Mouse (Mus musculus) hindbrain, embryonic 11.5 days (tissue): ENCODE data around the gene Chst11. TPM values are rescaled to one million over a fixed set of nuclear protein-coding genes. Genes with fewer than 3 reads are reported as not detected.

Source experiments
- ATAC-seq: fragments of 200-750 bp; cut with Nextera tagmentation; 2 replicates; pipeline ENCODE4 v1.8.0; 2017; ENCODE audit warnings: mild to moderate bottlenecking, moderate TSS enrichment, moderate library complexity; ENCODE audit not compliant: low FRiP score
- DNase-seq: peaks from one replicate; pipeline ENCODE4 v3.0.0-alpha.2; 2015; ENCODE audit warnings: low spot score
- H3K27ac ChIP-seq: fragments of 300-500 bp; sonication (generic); 2 replicates; pipeline ENCODE4 v1.5.1; 2014; ENCODE audit warnings: mild to moderate bottlenecking, low read depth, low read length
- H3K27me3 ChIP-seq: fragments of 300-500 bp; sonication (generic); 2 replicates; pipeline ENCODE4 v1.6.1; 2014; ENCODE audit warnings: mild to moderate bottlenecking, low read length, moderate library complexity, mixed read lengths; ENCODE audit not compliant: control insufficient read depth, insufficient read depth
- H3K36me3 ChIP-seq: fragments of 300-500 bp; sonication (generic); 2 replicates; pipeline ENCODE4 v1.6.1; 2014; ENCODE audit warnings: mild to moderate bottlenecking, low read length, moderate library complexity, mixed read lengths; ENCODE audit not compliant: control insufficient read depth, insufficient read depth
- H3K4me1 ChIP-seq: fragments of 300-500 bp; sonication (generic); replicated peaks from 2 replicates; pipeline ENCODE4 v1.6.1; 2014; ENCODE audit warnings: low read length, mixed read lengths; ENCODE audit not compliant: control insufficient read depth, insufficient read depth
- H3K4me2 ChIP-seq: fragments of 300-500 bp; sonication (generic); replicated peaks from 2 replicates; pipeline ENCODE4 v1.6.1; 2014; ENCODE audit warnings: mild to moderate bottlenecking, low read depth, low read length
- H3K4me3 ChIP-seq: fragments of 300-500 bp; sonication (generic); 2 replicates; pipeline ENCODE4 v1.5.1; 2014; ENCODE audit warnings: low read depth, low read length
- H3K9ac ChIP-seq: fragments of 300-500 bp; sonication (generic); 2 replicates; pipeline ENCODE4 v1.6.1; 2014; ENCODE audit warnings: low read depth, low read length
- H3K9me3 ChIP-seq: fragments of 300-500 bp; sonication (generic); 2 replicates; pipeline ENCODE4 v1.6.1; 2016; ENCODE audit warnings: low read length; ENCODE audit not compliant: control insufficient read depth
- WGBS: fragments of 180-500 bp; shearing (Covaris S2); extraction: QIAGEN DNeasy Blood & Tissue Kit; methylation state at CpG from one replicate; pipeline ENCODE4 v1.1.7; 2014; 5-methylcytosine and 5-hydroxymethylcytosine counted together
- polyA plus RNA-seq: library from polyadenylated mRNA; unstranded; fragments of >200 nt; fragmentation: Nextera tagmentation; extraction: Ambion mirVana; gene quantifications from 2 replicates; pipeline ENCODE4 v1.2.1, GENCODE M21; 2014

Gene Chst11
- polyA plus RNA-seq, 1 experiment from 2014 or later = 2.3 TPM

DNA sequence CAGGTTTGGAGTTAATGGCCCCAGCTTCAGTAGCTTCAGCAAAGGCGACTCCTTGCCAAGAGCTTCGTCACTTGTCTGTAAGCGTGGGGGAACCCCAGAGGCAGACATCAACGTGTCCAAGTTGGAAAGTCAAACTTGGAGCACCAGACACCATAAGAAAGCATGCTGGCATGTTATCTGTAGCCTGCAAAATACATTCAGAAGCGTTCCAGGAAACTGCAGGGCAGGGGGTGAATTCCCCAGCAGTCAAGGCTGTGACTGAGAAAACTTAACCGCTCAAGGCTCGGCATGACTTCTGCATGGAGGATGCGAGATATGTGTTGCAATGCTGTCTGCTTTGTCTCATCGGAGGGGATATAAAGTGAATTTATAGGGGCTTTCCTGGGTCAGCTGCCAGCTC lies 98.6 kb downstream of the Chst11 start:
- H3K9ac ChIP-seq = no peak overlapping the region
- no peak overlapping the region for H3K4me2 ChIP-seq
- H3K4me1 ChIP-seq = peaks cover 11% of the 10 kb centered on the region; the same call in 1 of the 2 replicates
- no peak for ATAC-seq
- H3K36me3 ChIP-seq = no peaks in the 10 kb centered on the region
- no peaks in the 10 kb centered on the region for H3K9me3 ChIP-seq
- no peaks in the 10 kb centered on the region for H3K27me3 ChIP-seq
- WGBS = 71% methylated on average over 9 of the region's 9 CpGs
- DNase-seq = no peak
- no peak overlapping the region for H3K4me3 ChIP-seq
- no peak overlapping the region for H3K27ac ChIP-seq

DNA sequence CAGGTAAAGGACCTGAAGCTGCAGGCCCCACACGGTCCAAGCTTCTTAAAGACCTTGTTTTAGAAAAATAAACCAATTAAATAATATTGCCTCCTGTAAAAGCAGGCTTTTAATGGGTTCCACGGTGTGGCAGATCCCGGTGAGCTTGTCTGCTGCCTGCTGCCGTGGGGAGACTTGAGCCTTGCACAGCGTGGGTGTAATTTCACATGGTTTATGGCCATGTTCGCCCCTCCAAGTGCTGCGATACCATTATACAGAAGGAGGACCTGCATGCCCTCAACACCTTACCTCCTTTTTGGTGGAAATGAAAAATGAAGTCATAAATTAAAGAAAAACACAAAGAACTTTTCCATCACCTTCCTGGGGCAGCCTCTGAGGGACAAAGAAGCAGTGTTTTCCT lies 103.0 kb downstream of the Chst11 start:
- no peak overlapping the region for H3K4me2 ChIP-seq
- ATAC-seq (no peak), DNase-seq (no peak)
- H3K27ac ChIP-seq = no peak overlapping the region
- H3K27me3 ChIP-seq = no peaks in the 10 kb centered on the region
- no peak overlapping the region for H3K9ac ChIP-seq
- WGBS = 73% methylated on average over 7 of the region's 7 CpGs
- no peaks in the 10 kb centered on the region for H3K36me3 ChIP-seq
- no peaks in the 10 kb centered on the region for H3K9me3 ChIP-seq
- no peak overlapping the region for H3K4me3 ChIP-seq
- peaks cover 4% of the 10 kb centered on the region; the same call in 1 of the 2 replicates for H3K4me1 ChIP-seq

GRCm38 (mm10) chr10:83088826-83089225 lies 103.5 kb downstream of the Chst11 start:
- H3K4me2 ChIP-seq = no peak overlapping the region
- H3K27ac ChIP-seq = no peak overlapping the region
- 26% methylated on average over 2 of the region's 2 CpGs for WGBS
- H3K9me3 ChIP-seq = no peaks in the 10 kb centered on the region
- no peak overlapping the region for H3K9ac ChIP-seq
- no peak for DNase-seq
- H3K27me3 ChIP-seq = no peaks in the 10 kb centered on the region
- H3K4me1 ChIP-seq = peaks cover 4% of the 10 kb centered on the region; the same call in 1 of the 2 replicates
- no peak for ATAC-seq
- no peak overlapping the region for H3K4me3 ChIP-seq
- no peaks in the 10 kb centered on the region for H3K36me3 ChIP-seq

DNA sequence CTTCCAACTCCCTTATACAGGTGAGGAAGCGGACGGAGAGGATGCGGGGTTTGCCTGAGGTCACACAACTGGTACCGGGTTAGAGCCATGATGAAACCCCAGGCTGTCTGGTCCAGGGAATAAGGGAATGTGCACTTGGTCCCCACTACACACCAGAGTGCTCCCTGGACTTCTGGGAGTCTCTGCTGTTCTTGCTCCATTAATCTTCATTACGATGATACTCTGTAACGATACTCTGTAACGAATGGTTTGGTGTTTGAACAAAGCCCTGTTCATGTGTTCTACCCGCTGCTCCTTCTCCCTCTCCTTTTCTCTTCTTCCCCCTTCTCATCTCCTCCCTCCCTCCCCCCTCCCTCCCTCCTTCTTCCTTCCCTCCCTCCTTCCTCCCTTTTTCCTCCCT lies 104.9 kb downstream of the Chst11 start:
- WGBS = 69% methylated on average over 8 of the region's 8 CpGs

GRCm38 (mm10) chr10:83093705-83094104 lies 108.4 kb downstream of the Chst11 start:
- Histone ChIP-seq H3K9me3 (no peaks in the 10 kb centered on the region), H3K27me3 (no peaks in the 10 kb centered on the region), H3K27ac (no peak overlapping the region), H3K4me1 (no peaks in the 10 kb centered on the region; the same call in 1 of the 2 replicates), H3K9ac (no peak overlapping the region), H3K4me2 (no peak overlapping the region), H3K4me3 (no peak overlapping the region), H3K36me3 (no peaks in the 10 kb centered on the region)
- ATAC-seq (no peak), DNase-seq (no peak)
- 89% methylated on average over 6 of the region's 6 CpGs for WGBS

More for the DNA sequence above, 104.9 kb downstream of the Chst11 start:
- no peak overlapping the region for H3K9ac ChIP-seq
- ATAC-seq = peak; percentile 31; the same call in 1 of the 2 replicates
- no peaks in the 10 kb centered on the region; the same call in 1 of the 2 replicates for H3K4me1 ChIP-seq
- H3K9me3 ChIP-seq = no peaks in the 10 kb centered on the region
- no peak overlapping the region for H3K4me3 ChIP-seq
- H3K27ac ChIP-seq = no peak overlapping the region
- no peak for DNase-seq
- no peak overlapping the region for H3K4me2 ChIP-seq
- no peaks in the 10 kb centered on the region for H3K36me3 ChIP-seq
- no peaks in the 10 kb centered on the region for H3K27me3 ChIP-seq

DNA sequence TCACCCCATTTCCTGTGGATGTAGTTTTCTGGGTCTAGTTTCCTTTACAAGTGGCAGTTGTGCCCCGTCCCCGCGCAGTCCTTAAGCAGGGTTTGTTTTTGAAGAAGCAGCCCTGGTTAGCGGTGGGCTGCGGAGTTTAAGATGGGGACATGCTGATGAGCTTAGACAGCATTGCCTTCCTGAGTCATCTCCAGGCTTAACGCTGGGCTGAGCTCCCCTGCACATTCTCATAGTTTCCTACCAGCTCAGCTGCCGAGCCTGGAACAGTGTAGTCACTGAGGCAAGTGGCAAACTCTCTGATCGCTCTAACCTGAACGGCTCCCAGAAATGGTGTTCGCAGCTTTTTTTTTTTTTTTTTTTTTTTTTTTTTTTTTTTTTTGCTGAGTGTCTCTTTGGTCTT lies 109.0 kb downstream of the Chst11 start:
- 83% methylated on average over 10 of the region's 10 CpGs for WGBS
- no peaks in the 10 kb centered on the region for H3K36me3 ChIP-seq
- no peaks in the 10 kb centered on the region for H3K9me3 ChIP-seq
- no peak overlapping the region for H3K4me2 ChIP-seq
- H3K4me1 ChIP-seq = no peaks in the 10 kb centered on the region
- DNase-seq (no peak), ATAC-seq (no peak)
- H3K4me3 ChIP-seq = no peak overlapping the region
- no peak overlapping the region for H3K27ac ChIP-seq
- no peak overlapping the region for H3K9ac ChIP-seq
- H3K27me3 ChIP-seq = no peaks in the 10 kb centered on the region

DNA sequence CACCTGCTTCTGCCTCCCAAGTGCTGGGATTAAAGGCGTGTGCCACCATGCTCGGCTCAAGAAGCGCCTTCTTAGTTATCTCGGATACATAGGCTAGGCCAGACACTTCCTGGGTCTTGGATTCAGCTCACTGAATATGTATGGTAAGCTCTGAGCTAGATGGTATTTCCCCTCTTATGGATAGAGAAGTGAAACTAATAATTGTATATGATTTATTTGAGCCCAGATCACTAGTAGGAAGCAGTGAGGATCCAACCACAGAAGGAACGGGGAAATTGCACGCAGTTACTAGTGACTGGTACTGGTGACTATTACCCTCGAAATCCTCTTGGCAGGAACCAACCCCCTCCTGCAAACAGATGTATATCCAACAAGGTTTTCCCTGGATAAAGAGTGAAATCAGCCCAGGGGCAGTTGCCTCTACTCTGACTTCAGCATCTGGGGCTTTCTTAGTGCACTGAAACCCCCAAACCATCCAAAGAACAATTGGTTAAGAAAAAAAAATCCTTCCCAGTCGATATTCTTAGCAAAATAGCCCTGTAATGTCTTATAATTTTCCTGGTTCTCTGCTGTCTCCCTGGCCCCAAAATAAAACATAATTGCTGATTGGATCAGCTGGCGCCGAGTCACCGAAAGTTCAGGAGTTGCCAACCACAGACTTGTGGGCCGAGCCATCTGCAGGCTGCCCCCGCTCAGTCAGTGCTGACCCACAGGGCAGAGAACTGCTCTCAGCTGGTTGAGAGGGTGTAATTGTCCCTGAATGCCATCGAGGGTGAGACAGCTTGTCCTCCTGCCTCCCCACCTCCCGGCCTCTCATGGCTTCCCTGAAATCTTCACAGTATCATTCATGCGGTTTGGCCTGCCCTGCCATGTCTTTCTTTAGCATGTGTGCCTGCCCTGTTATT lies 109.8 kb downstream of the Chst11 start:
- WGBS = 86% methylated on average over 16 of the region's 16 CpGs

DNA sequence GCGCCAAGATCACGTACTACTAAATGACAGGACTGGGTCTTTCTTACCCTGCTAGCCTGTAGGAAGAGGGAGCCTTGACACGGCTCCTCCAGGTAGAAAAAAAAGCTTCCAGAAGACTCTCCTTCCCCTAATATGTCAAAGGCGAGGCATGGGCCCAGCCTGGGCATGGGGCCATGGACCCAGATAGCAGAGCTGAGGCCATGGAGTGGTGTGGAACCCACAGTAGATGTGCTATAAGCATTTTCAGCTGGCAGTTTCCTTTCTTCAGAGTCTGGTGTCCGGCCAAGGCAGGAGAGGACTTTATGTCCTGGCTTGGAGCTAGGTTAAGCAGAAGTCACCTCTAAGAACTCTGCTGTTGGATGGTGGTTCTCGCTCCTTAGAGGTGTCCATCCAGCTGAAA lies 111.0 kb downstream of the Chst11 start:
- no peaks in the 10 kb centered on the region for H3K4me1 ChIP-seq
- no peak overlapping the region for H3K4me3 ChIP-seq
- no peak overlapping the region for H3K27ac ChIP-seq
- DNase-seq (no peak), ATAC-seq (no peak)
- H3K27me3 ChIP-seq = no peaks in the 10 kb centered on the region
- WGBS = 93% methylated on average over 6 of the region's 6 CpGs
- no peaks in the 10 kb centered on the region for H3K36me3 ChIP-seq
- H3K9me3 ChIP-seq = no peaks in the 10 kb centered on the region
- H3K4me2 ChIP-seq = no peak overlapping the region
- H3K9ac ChIP-seq = no peak overlapping the region

More for the DNA sequence above, 109.8 kb downstream of the Chst11 start:
- Histone ChIP-seq H3K4me1 (no peaks in the 10 kb centered on the region), H3K9ac (no peak overlapping the region), H3K27me3 (no peaks in the 10 kb centered on the region), H3K27ac (no peak overlapping the region), H3K36me3 (no peaks in the 10 kb centered on the region), H3K9me3 (no peaks in the 10 kb centered on the region), H3K4me3 (no peak overlapping the region), H3K4me2 (no peak overlapping the region)
- DNase-seq (no peak), ATAC-seq (no peak)

DNA sequence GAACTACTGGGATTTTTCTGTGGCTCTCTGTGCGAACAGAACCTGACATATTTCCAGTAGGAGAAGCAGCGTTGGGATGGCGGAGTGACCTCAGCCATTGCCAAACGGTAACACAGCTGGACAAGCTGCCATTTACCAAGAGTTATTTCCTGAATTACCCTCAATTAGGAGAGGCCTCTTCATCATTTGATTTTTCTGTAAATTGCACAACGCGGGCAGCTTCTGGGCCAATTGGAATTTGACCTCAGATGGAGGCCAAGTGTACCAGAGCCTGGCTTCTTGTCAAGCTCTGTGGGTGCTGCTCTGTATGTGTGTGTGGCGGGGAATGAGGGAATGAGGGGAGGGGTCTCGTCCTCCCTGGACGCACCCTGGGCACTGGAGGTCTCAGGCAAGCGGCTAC lies 113.6 kb downstream of the Chst11 start:
- H3K9me3 ChIP-seq = no peaks in the 10 kb centered on the region
- H3K9ac ChIP-seq = no peak overlapping the region
- no peak overlapping the region for H3K4me2 ChIP-seq
- ATAC-seq (no peak), DNase-seq (no peak)
- no peak overlapping the region for H3K4me3 ChIP-seq
- WGBS = 77% methylated on average over 10 of the region's 10 CpGs
- no peak overlapping the region for H3K27ac ChIP-seq
- H3K4me1 ChIP-seq = no peaks in the 10 kb centered on the region
- H3K27me3 ChIP-seq = no peaks in the 10 kb centered on the region
- H3K36me3 ChIP-seq = no peaks in the 10 kb centered on the region
